Mouse (Mus musculus): ENCODE measurements around the gene Mtf2.

The Mtf2 gene

GRCm38 (mm10) chr5:108120221-108120900 lies 54.9 kb downstream of the Mtf2 start:
- peaks cover 6% of the 10 kb centered on the region; the same call in 1 of the 2 replicates for H3K36me3 ChIP-seq (ENCODE audit: control insufficient read depth, insufficient read depth, low read length, poor library complexity, severe bottlenecking)
- no peaks in the 10 kb centered on the region for H3K27me3 ChIP-seq (ENCODE audit: control insufficient read depth, insufficient read depth, low read length, poor library complexity, severe bottlenecking)
- DNase-seq (ENCODE audit: low read depth, low spot score) = peak; percentile 13

- no peaks in the 10 kb centered on the region for H3K27me3 ChIP-seq (ENCODE audit: control insufficient read depth, insufficient read depth, low read length, poor library complexity, severe bottlenecking)
- DNase-seq (ENCODE audit: low read depth, low spot score) = peak; percentile 83
- H3K36me3 ChIP-seq (ENCODE audit: control insufficient read depth, insufficient read depth, low read length, poor library complexity, severe bottlenecking) = peaks cover 6% of the 10 kb centered on the region
These were observed 66.5 kb downstream of the Mtf2 start for GRCm38 (mm10) chr5:108131849-108132440.

GRCm38 (mm10) chr5:108132441-108133243 lies 67.2 kb downstream of the Mtf2 start, which contains the start of the genes Tmed5 and Ccdc18:
Gene Tmed5 (minus strand): TSS chr5:108132620.
Gene Ccdc18 (plus strand): TSS chr5:108132875.
- H3K27me3 ChIP-seq (ENCODE audit: control insufficient read depth, insufficient read depth, low read length, poor library complexity, severe bottlenecking) = no peaks in the 10 kb centered on the region
- peak; percentile 99 for DNase-seq (ENCODE audit: low read depth, low spot score)
- peaks cover 6% of the 10 kb centered on the region for H3K36me3 ChIP-seq (ENCODE audit: control insufficient read depth, insufficient read depth, low read length, poor library complexity, severe bottlenecking)

DNA sequence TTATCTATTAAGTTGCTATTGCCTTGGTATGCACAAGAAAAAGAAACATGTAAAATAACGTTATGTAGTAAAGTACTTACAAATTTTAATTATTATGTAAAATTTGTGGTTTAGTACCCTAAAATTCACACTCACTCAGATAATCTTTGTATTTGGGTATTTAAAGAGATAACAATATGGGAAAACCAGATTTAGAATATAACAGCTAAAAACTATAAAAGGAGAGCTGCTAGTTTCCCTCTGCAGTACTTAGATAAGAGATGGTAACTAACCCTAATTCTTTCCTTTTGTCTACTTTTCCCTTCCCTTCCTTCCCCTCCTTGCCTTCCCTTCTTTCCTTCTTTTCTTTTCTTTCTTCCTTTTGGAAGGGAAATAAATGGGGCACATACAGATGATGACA lies 87.1 kb downstream of the Mtf2 start:
- no peak for DNase-seq (ENCODE audit: low read depth, low spot score)
- no peaks in the 10 kb centered on the region for H3K36me3 ChIP-seq (ENCODE audit: control insufficient read depth, insufficient read depth, low read length, poor library complexity, severe bottlenecking)
- no peaks in the 10 kb centered on the region for H3K27me3 ChIP-seq (ENCODE audit: control insufficient read depth, insufficient read depth, low read length, poor library complexity, severe bottlenecking)

Measured in splenic B cell, adult 2 months (primary cell).